16 mouse cellular contexts compared by ENCODE assay signal in genomic region chr1:59553708-59554107, GRCm38 (mm10). TPM values are rescaled to one million over a fixed set of nuclear protein-coding genes. Genes with fewer than 3 reads are reported as not detected.
A peak's percentile ranks its signal among the peaks of the same experiment; 100 is the strongest.
DNase-seq lines count a peak whose midpoint lies in the region; ATAC-seq and TF ChIP-seq lines count a peak whose summit lies in the region.
"Had no signal": no experiment of that assay in that cellular context is flagged by ENCODE, and none has a peak within 500 bp of the region (broad histone marks: within the 10 kb centered on the region; RNA-seq: fewer than 3 reads in every experiment).

No protein-coding gene starts in this region.

- H3K27me3 ChIP-seq in forebrain, embryonic 14.5 days (replicated peaks; ENCODE audit: control insufficient read depth, insufficient read depth, low read length): no peaks in the 10 kb centered on the region
- no peaks in the 10 kb centered on the region for H3K27me3 ChIP-seq in hindbrain, embryonic 10.5 days (ENCODE audit: insufficient read depth, poor library complexity, severe bottlenecking)
- H3K27me3 ChIP-seq in limb, embryonic 12.5 days: no peaks in the 10 kb centered on the region
- H3K27me3 ChIP-seq in neural tube, embryonic 12.5 days (replicated peaks): no peaks in the 10 kb centered on the region
- H3K27me3 ChIP-seq: limb, embryonic 15.5 days; stomach, embryonic 15.5 days had no signal

- H3K4me3 ChIP-seq in forebrain, embryonic 14.5 days (ENCODE audit: low read depth, low read length): no peak overlapping the region
- no peak overlapping the region for H3K4me3 ChIP-seq in hindbrain, embryonic 10.5 days
- no peak overlapping the region for H3K4me3 ChIP-seq in limb, embryonic 12.5 days (replicated peaks)
- no peak overlapping the region for H3K4me3 ChIP-seq in neural tube, embryonic 12.5 days
- H3K4me3 ChIP-seq in lung, adult 2 months (replicated peaks; ENCODE audit: extremely low read depth, low read depth, low read length): no peak overlapping the region
- H3K4me3 ChIP-seq: heart, embryonic 13.5 days; limb, embryonic 15.5 days; stomach, embryonic 15.5 days had no signal

- peaks cover 8% of the 10 kb centered on the region for H3K4me1 ChIP-seq in forebrain, embryonic 14.5 days (ENCODE audit: control insufficient read depth, insufficient read depth, low read length)
- peaks cover 17% of the 10 kb centered on the region for H3K4me1 ChIP-seq in hindbrain, embryonic 10.5 days (replicated peaks)
- peaks cover 19% of the 10 kb centered on the region for H3K4me1 ChIP-seq in limb, embryonic 12.5 days (replicated peaks)
- peaks cover 19% of the 10 kb centered on the region for H3K4me1 ChIP-seq in neural tube, embryonic 12.5 days
- H3K4me1 ChIP-seq in lung, adult 2 months (ENCODE audit: control insufficient read depth, insufficient read depth, low read length): no peaks in the 10 kb centered on the region; the same call in 1 of the 2 replicates

- peak; percentile 67 for DNase-seq in forebrain, embryonic 14.5 days (ENCODE audit: low spot score)
- DNase-seq in hindbrain, embryonic 10.5 days (ENCODE audit: low spot score): no peak
- DNase-seq in adrenal gland, adult 2 months: no peak
- no peak for DNase-seq in lung, adult 2 months
- DNase-seq: adrenal gland, adult 8-10 months; cerebellum, adult 2 months; heart, postnatal 4 days; kidney, adult 2 months; lung, adult 18-20 months had no signal

- 18% methylated on average over 5 of the region's 5 CpGs for WGBS in forebrain, embryonic 14.5 days
- WGBS in hindbrain, embryonic 10.5 days: 53% methylated on average over 5 of the region's 5 CpGs
- WGBS in limb, embryonic 12.5 days: 48% methylated on average over 5 of the region's 5 CpGs
- WGBS in neural tube, embryonic 12.5 days: 43% methylated on average over 5 of the region's 5 CpGs
- 70% methylated on average over 5 of the region's 5 CpGs for WGBS in lung, adult 2 months

- ATAC-seq in forebrain, embryonic 14.5 days: peak; percentile 88
- ATAC-seq in limb, embryonic 12.5 days (ENCODE audit: insufficient number of reproducible peaks, insufficient read depth, low FRiP score, low TSS enrichment, low read depth): 0 out of 2 replicates have a peak, but pooled peaks have one; percentile 6
- ATAC-seq in neural tube, embryonic 12.5 days (ENCODE audit: low FRiP score, low read depth): peak; percentile 51
- no peak for ATAC-seq in inflammation-experienced regulatory T-cells, adult 6 months
- ATAC-seq: CD4-positive, CD25-positive, alpha-beta regulatory T cell, adult 4 months had no signal

- no peak overlapping the region for H3K4me2 ChIP-seq in forebrain, embryonic 14.5 days (ENCODE audit: low read length)
- H3K4me2 ChIP-seq in limb, embryonic 12.5 days: no peak overlapping the region
- H3K4me2 ChIP-seq in neural tube, embryonic 12.5 days (replicated peaks): no peak overlapping the region
- H3K4me2 ChIP-seq: heart, embryonic 13.5 days; limb, embryonic 15.5 days; stomach, embryonic 15.5 days had no signal

- no peak overlapping the region for H3K27ac ChIP-seq in forebrain, embryonic 14.5 days (ENCODE audit: low read depth, low read length)
- peak overlapping the region; percentile 64; the same call in 1 of the 2 replicates for H3K27ac ChIP-seq in hindbrain, embryonic 10.5 days
- H3K27ac ChIP-seq in limb, embryonic 12.5 days: no peak overlapping the region
- H3K27ac ChIP-seq in neural tube, embryonic 12.5 days: no peak overlapping the region
- H3K27ac ChIP-seq: heart, embryonic 13.5 days; limb, embryonic 15.5 days; stomach, embryonic 15.5 days had no signal

- TF ChIP-seq POLR2A in lung, adult 2 months (IDR thresholded peaks at IDR 0.05; ENCODE audit: borderline replicate concordance, extremely low read depth, low read depth, low read length): no peak

- no peak for TF ChIP-seq CTCF in lung, adult 2 months (IDR thresholded peaks at IDR 0.05; ENCODE audit: insufficient read depth, low read length)

- H3K36me3 ChIP-seq in forebrain, embryonic 14.5 days (ENCODE audit: control insufficient read depth, insufficient read depth, low read length): no peaks in the 10 kb centered on the region
- peaks cover 8% of the 10 kb centered on the region; the same call in 1 of the 2 replicates for H3K36me3 ChIP-seq in hindbrain, embryonic 10.5 days
- H3K36me3 ChIP-seq in limb, embryonic 12.5 days: no peaks in the 10 kb centered on the region
- no peaks in the 10 kb centered on the region for H3K36me3 ChIP-seq in neural tube, embryonic 12.5 days
- H3K36me3 ChIP-seq: heart, embryonic 13.5 days; limb, embryonic 15.5 days; stomach, embryonic 15.5 days had no signal

- no peaks in the 10 kb centered on the region for H3K9me3 ChIP-seq in forebrain, embryonic 14.5 days (replicated peaks; ENCODE audit: control insufficient read depth, low read length)
- H3K9me3 ChIP-seq in hindbrain, embryonic 10.5 days: no peaks in the 10 kb centered on the region
- no peaks in the 10 kb centered on the region for H3K9me3 ChIP-seq in limb, embryonic 12.5 days
- no peaks in the 10 kb centered on the region for H3K9me3 ChIP-seq in neural tube, embryonic 12.5 days
- H3K9me3 ChIP-seq: heart, embryonic 13.5 days; limb, embryonic 15.5 days; stomach, embryonic 15.5 days had no signal

- H3K9ac ChIP-seq in forebrain, embryonic 14.5 days (ENCODE audit: low read length): no peak overlapping the region
- H3K9ac ChIP-seq in limb, embryonic 12.5 days (replicated peaks): no peak overlapping the region
- no peak overlapping the region for H3K9ac ChIP-seq in neural tube, embryonic 12.5 days
- H3K9ac ChIP-seq: heart, embryonic 13.5 days; limb, embryonic 15.5 days; stomach, embryonic 15.5 days had no signal

RNA-seq across cellular contexts. Expression of gene Gm973, which starts 37.6 kb away (rescaled TPM):
- polyA plus RNA-seq in forebrain, embryonic 14.5 days (2014; fragmentation: Nextera tagmentation; extraction: Ambion mirVana): 5.5 and 6.2 TPM in 2 replicates
- 9.0 TPM in 2 replicates for polyA plus RNA-seq in hindbrain, embryonic 10.5 days (2016; fragmentation: Nextera tagmentation; extraction: Ambion mirVana)
- 1.0 and 1.1 TPM in 2 replicates for polyA plus RNA-seq in limb, embryonic 12.5 days (2016; fragmentation: Nextera tagmentation; extraction: Ambion mirVana)
- 3.5 and 5.0 TPM in 2 replicates for polyA plus RNA-seq in neural tube, embryonic 12.5 days (2016; fragmentation: Nextera tagmentation; extraction: Ambion mirVana)
- 1 to 10 TPM in 1 of 3 experiments, not detected in 2; 1.8 TPM for polyA plus RNA-seq in inflammation-experienced regulatory T-cells, adult 6 months (2017; shearing (Covaris generic))
- total RNA-seq in adrenal gland, adult 2 months (2021): 10 to 100 TPM in 1 of 2 experiments, 1 to 10 TPM in 1; 1.4 to 40.9 TPM
- polyA plus RNA-seq in adrenal gland, adult 2 months (2012; rRNA removed): 0.46 and 0.83 TPM in 2 replicates
- 1.6 and 2.5 TPM in 2 replicates for polyA plus RNA-seq in lung, adult 2 months (2012; rRNA removed)
- total RNA-seq: heart, postnatal 4 days had no signal
